Mouse (Mus musculus): Measurements from ENCODE around the gene Fgd5. TPM values are rescaled to one million over a fixed set of nuclear protein-coding genes. Genes with fewer than 3 reads are reported as not detected.

Gene Fgd5
- total and polyA plus RNA-seq, 3 experiments = 0.03 TPM; not detected in 2

- Histone ChIP-seq H3K79me2 (ENCODE audit: control insufficient read depth, insufficient read depth, low read length, poor library complexity) (no peaks in the 10 kb centered on the region), H3K9me3 (replicated peaks; ENCODE audit: insufficient read depth, low read length) (no peaks in the 10 kb centered on the region), H3K4me1 (ENCODE audit: control insufficient read depth in 1 of 2, insufficient read depth in 2 of 2, low read length in 2 of 2) (no peaks in the 10 kb centered on the region), H3K27me3 (ENCODE audit: control insufficient read depth in 1 of 2, insufficient read depth in 2 of 2, low read length in 2 of 2) (peaks cover 0 to 1% of the 10 kb centered on the region in 2 experiments; a peak in 2 of 4 replicates), H3K36me3 (ENCODE audit: control insufficient read depth in 1 of 2, insufficient read depth in 2 of 2, low read length in 2 of 2) (no peaks in the 10 kb centered on the region), H3K27ac (ENCODE audit: control insufficient read depth, low read depth, low read length) (no peak overlapping the region), H3K9ac (ENCODE audit: control insufficient read depth, low read depth, low read length, poor library complexity, severe bottlenecking) (no peak overlapping the region), H3K4me3 (ENCODE audit: control insufficient read depth in 1 of 2, insufficient read depth in 1 of 2, low read depth in 2 of 2, low read length in 2 of 2) (no peak overlapping the region)
- TF ChIP-seq KAT2A (conservative IDR thresholded peaks at IDR 0.05; ENCODE audit: low read depth, low read length) (no peak), CHD2 (IDR thresholded peaks at IDR 0.05; ENCODE audit: low read length) (no peak), MEF2A (IDR thresholded peaks at IDR 0.05; ENCODE audit: extremely low read depth, insufficient replicate concordance, low read depth, low read length, poor library complexity, severe bottlenecking) (no peak), CTCF (IDR thresholded peaks at IDR 0.05 in 2 of 3, conservative IDR thresholded peaks at IDR 0.05 in 1 of 3; ENCODE audit: control insufficient read depth in 1 of 3, insufficient read depth in 1 of 3, low read depth in 2 of 3, low read length in 3 of 3, poor library complexity in 1 of 3, severe bottlenecking in 1 of 3) (no peak), BHLHE40 (IDR thresholded peaks at IDR 0.05; ENCODE audit: borderline replicate concordance, low read depth, low read length) (no peak), CHD1 (IDR thresholded peaks at IDR 0.05; ENCODE audit: low read depth, low read length) (no peak), USF2 (IDR thresholded peaks at IDR 0.05; ENCODE audit: borderline replicate concordance in 1 of 2, insufficient read depth in 1 of 2, low read depth in 1 of 2, low read length in 2 of 2) (no peak), TBP (IDR thresholded peaks at IDR 0.05; ENCODE audit: low read depth, low read length) (no peak), ETS1 (IDR thresholded peaks at IDR 0.05; ENCODE audit: low read depth, low read length) (no peak)
- DNase-seq (ENCODE audit: low read depth, low spot score) = no peak
Measured at GRCm38 (mm10) chr6:92015848-92016247, 37.2 kb downstream of the Fgd5 start.

- no peak for TF ChIP-seq ELF1 (IDR thresholded peaks at IDR 0.05; ENCODE audit: low read depth, low read length)
- TF ChIP-seq CTCF (IDR thresholded peaks at IDR 0.05 in 2 of 3, conservative IDR thresholded peaks at IDR 0.05 in 1 of 3; ENCODE audit: control insufficient read depth in 1 of 3, insufficient read depth in 1 of 3, low read depth in 2 of 3, low read length in 3 of 3, poor library complexity in 1 of 3, severe bottlenecking in 1 of 3) = no peak
- no peak for TF ChIP-seq UBTF (IDR thresholded peaks at IDR 0.05; ENCODE audit: borderline replicate concordance, insufficient read depth, low read depth, low read length)
- no peak for TF ChIP-seq TAL1 (IDR thresholded peaks at IDR 0.05; ENCODE audit: low read length)
- no peak for TF ChIP-seq ZC3H11A (IDR thresholded peaks at IDR 0.05; ENCODE audit: low read depth, low read length)
- TF ChIP-seq TBP (IDR thresholded peaks at IDR 0.05; ENCODE audit: low read depth, low read length) = no peak
- no peak for TF ChIP-seq NRF1 (IDR thresholded peaks at IDR 0.05; ENCODE audit: insufficient read depth, low read depth, low read length, poor library complexity, severe bottlenecking)
- no peak for TF ChIP-seq ZNF384 (IDR thresholded peaks at IDR 0.05; ENCODE audit: low read depth, low read length)
- no peak for TF ChIP-seq CHD2 (IDR thresholded peaks at IDR 0.05; ENCODE audit: low read length)
- Histone ChIP-seq H3K9me3 (replicated peaks; ENCODE audit: insufficient read depth, low read length) (no peaks in the 10 kb centered on the region), H3K4me3 (ENCODE audit: control insufficient read depth in 1 of 2, insufficient read depth in 1 of 2, low read depth in 2 of 2, low read length in 2 of 2) (no peak overlapping the region), H3K36me3 (ENCODE audit: control insufficient read depth in 1 of 2, insufficient read depth in 2 of 2, low read length in 2 of 2) (no peaks in the 10 kb centered on the region), H3K4me1 (ENCODE audit: control insufficient read depth in 1 of 2, insufficient read depth in 2 of 2, low read length in 2 of 2) (no peaks in the 10 kb centered on the region), H3K27ac (ENCODE audit: control insufficient read depth, low read depth, low read length) (no peak overlapping the region), H3K27me3 (ENCODE audit: control insufficient read depth in 1 of 2, insufficient read depth in 2 of 2, low read length in 2 of 2) (peaks cover 0 to under 1% of the 10 kb centered on the region in 2 experiments; a peak in 2 of 4 replicates), H3K79me2 (ENCODE audit: control insufficient read depth, insufficient read depth, low read length, poor library complexity) (no peaks in the 10 kb centered on the region), H3K9ac (ENCODE audit: control insufficient read depth, low read depth, low read length, poor library complexity, severe bottlenecking) (no peak overlapping the region)
- DNase-seq (ENCODE audit: low read depth, low spot score) = no peak
Measured at GRCm38 (mm10) chr6:92016738-92017137, 38.1 kb downstream of the Fgd5 start.
